Mouse (Mus musculus): ENCODE results near the gene 4930415O20Rik.

GRCm38 (mm10) chr15:98607557-98607956, 36.8 kb downstream of the 4930415O20Rik start:
- no peak for TF ChIP-seq POLR2A (IDR thresholded peaks at IDR 0.05; ENCODE audit: borderline replicate concordance, extremely low read depth, low read depth, low read length)
- TF ChIP-seq CTCF (IDR thresholded peaks at IDR 0.05; ENCODE audit: insufficient read depth, low read length): no peak
